Mouse (Mus musculus): ENCODE results near the gene Crisp1.

The Crisp1 gene

GRCm38 (mm10) chr17:40319062-40319461, at the start of gene Crisp1:
Gene Crisp1, minus strand, starts transcription at chr17:40319207.
- no peak for DNase-seq (ENCODE audit: low read depth, low spot score)

- DNase-seq (ENCODE audit: low read depth, low spot score), result no peak
Observed at GRCm38 (mm10) chr17:40342497-40343009, 23.5 kb upstream of the Crisp1 start.

DNA sequence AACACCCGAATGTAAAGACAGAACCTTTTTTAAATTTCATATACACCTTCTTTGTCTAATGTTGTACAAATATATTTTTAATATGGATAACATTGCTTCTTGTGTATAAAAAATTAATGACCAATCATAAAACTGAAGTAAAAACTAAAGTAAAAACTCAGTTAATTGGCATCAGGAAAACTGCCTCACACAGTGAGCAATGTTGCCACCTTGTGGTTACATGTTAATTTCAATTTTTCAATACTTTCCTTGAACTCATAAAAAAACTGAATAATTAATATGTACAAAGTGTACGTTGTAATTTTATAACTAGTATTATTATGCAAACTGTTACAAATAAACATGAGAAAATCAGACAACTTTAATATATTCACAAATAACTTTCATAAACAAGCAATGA, 33.6 kb downstream of the Crisp1 start:
- no peak for DNase-seq (ENCODE audit: low read depth, low spot score)

GRCm38 (mm10) chr17:40275519-40275918, 43.5 kb downstream of the Crisp1 start:
- no peak for DNase-seq (ENCODE audit: low read depth, low spot score)

DNA sequence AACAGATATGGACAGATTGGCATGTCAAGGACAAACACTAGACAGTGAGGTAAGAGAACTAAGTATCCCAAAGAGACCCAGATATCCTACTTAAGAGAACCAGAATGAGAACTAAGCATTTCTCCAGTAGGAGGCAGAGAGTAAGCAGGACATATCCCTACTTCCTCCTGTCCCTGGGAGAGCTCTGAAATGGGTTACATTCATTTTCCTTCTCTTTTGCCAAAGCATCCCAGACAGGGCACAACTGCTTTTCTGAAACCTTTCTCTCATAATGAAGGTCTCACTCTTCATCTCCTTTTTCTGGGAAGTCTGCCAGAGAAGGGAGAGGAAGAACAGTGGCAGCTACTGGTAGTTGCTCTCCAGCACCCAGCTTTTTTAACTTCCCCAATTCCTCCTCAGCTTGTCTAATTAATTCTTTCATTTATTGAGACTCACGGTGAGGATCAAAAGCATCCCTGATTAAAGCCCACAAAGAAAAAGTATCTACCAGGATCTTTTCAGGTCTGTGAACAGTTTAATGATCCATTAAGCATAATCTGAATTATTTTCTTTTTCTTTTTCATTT, 44.0 kb downstream of the Crisp1 start:
- DNase-seq (ENCODE audit: low read depth, low spot score), result no peak

- DNase-seq (ENCODE audit: low read depth, low spot score), result no peak
Observed at GRCm38 (mm10) chr17:40252487-40252886, 66.5 kb downstream of the Crisp1 start.
